Mouse (Mus musculus) brain, embryonic 14.5 days (tissue): ENCODE data around the gene Kif3a.

ENCODE experiments used
- CTCF ChIP-seq: fragments of 200-500 bp; IDR thresholded peaks from 2 replicates; pipeline ENCODE4 v1.5.1; 2012; ENCODE audit warnings: inconsistent platforms, mild to moderate bottlenecking, moderate library complexity, borderline replicate concordance; ENCODE audit not compliant: insufficient read depth, insufficient read length; ENCODE audit errors: extremely low read depth
- POLR2A ChIP-seq: fragments of 200-500 bp; IDR thresholded peaks from 2 replicates; pipeline ENCODE4 v1.6.1; 2012; ENCODE audit warnings: mild to moderate bottlenecking, inconsistent platforms, borderline replicate concordance; ENCODE audit not compliant: poor library complexity, insufficient read depth, insufficient read length, severe bottlenecking; ENCODE audit errors: extremely low read depth

DNA sequence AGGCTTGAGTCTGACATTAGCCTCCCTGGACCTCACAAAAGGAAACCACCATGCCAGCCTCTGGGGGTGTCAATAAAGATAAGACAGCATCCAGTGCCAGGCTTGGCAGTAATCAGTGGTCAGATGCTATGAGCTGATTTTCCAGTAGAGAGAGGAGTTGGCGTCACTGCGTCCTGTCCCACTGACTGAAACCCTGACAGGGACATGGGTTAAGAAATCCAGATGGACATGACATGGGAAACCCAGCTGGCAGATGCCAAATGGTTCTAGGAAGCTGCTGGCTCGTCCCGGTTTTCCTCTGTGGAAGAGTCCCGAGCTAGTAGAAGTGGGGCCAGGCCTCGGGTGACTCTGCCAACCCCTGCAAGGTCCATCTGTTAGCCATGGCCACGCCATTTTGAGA, 66.5 kb downstream of the Kif3a start:
- TF ChIP-seq CTCF, result no peak
- TF ChIP-seq POLR2A, result no peak
